Mouse (Mus musculus): ENCODE results near the gene Ttll2.
"Not testable (repeated sequence)": the region's sequence is repeated elsewhere in the genome, so short reads cannot be mapped to it uniquely, and the experiment has no call there.

- not testable (repeated sequence) for TF ChIP-seq CTCF (IDR thresholded peaks at IDR 0.05; ENCODE audit: low read depth, low read length); POLR2A (IDR thresholded peaks at IDR 0.05; ENCODE audit: insufficient read depth, low read length); EP300 (IDR thresholded peaks at IDR 0.05; ENCODE audit: insufficient read depth, low read depth, low read length)
Observed at GRCm38 (mm10) chr17:7395671-7396070, 43.2 kb upstream of the Ttll2 start.
